17 mouse cellular contexts compared by ENCODE assay signal in the genomic region with DNA sequence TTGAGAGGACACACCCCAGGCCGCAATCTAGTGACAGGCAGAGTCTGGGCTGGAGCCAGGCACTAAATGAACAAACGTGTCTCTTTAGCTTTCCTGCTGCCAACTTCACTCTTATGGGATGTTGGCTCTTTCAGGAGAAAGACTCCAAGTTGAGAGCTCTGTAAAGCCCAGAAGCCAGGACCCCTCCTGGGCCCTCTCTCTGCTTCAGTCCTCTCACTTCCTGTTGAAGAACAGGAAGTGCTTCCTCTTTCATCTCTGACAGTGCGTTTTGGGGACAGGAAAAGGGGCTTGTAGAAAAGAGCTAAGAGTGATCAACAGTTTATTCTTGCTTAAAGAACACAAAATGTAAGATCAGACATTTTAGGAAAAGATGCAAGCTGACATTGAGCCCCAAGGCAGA. TPM values are rescaled to one million over a fixed set of nuclear protein-coding genes. Genes with fewer than 3 reads are reported as not detected.
DNase-seq lines count a peak whose midpoint lies in the region; ATAC-seq and TF ChIP-seq lines count a peak whose summit lies in the region.
"Had no signal": no experiment of that assay in that cellular context is flagged by ENCODE, and none has a peak within 500 bp of the region (broad histone marks: within the 10 kb centered on the region; RNA-seq: fewer than 3 reads in every experiment).

No protein-coding gene starts in this region.

- no peak overlapping the region for H3K9ac ChIP-seq in lung, postnatal 0 days (replicated peaks; ENCODE audit: low read depth)
- H3K9ac ChIP-seq: forebrain, postnatal 0 days; heart, embryonic 13.5 days; hindbrain, embryonic 14.5 days; neural tube, embryonic 12.5 days had no signal

- WGBS in lung, postnatal 0 days, result 21% methylated on average over 3 of the region's 3 CpGs
- 62% methylated on average over 3 of the region's 3 CpGs for WGBS in thymus, adult 2 months

- ATAC-seq in lung, postnatal 0 days, result no peak
- ATAC-seq: forebrain, postnatal 0 days; intestine, embryonic 16.5 days had no signal

- no peaks in the 10 kb centered on the region for H3K36me3 ChIP-seq in lung, postnatal 0 days (ENCODE audit: insufficient read depth, low read length)
- peaks cover 7% of the 10 kb centered on the region; the same call in 1 of the 2 replicates for H3K36me3 ChIP-seq in thymus, adult 2 months (ENCODE audit: control insufficient read depth, insufficient read depth, low read length)
- H3K36me3 ChIP-seq: forebrain, embryonic 10.5 days; heart, embryonic 13.5 days; neural tube, embryonic 12.5 days had no signal

- H3K9me3 ChIP-seq in lung, postnatal 0 days (ENCODE audit: low read length), result no peaks in the 10 kb centered on the region
- H3K9me3 ChIP-seq: forebrain, embryonic 10.5 days; heart, embryonic 13.5 days; neural tube, embryonic 12.5 days had no signal

- no peak for TF ChIP-seq CTCF in lung, postnatal 0 days (IDR thresholded peaks at IDR 0.05)
- TF ChIP-seq CTCF in thymus, adult 2 months (IDR thresholded peaks at IDR 0.05; ENCODE audit: borderline replicate concordance, control insufficient read depth, extremely low read depth, insufficient read depth, low read length, poor library complexity), result no peak

- H3K27ac ChIP-seq in lung, postnatal 0 days (ENCODE audit: low read length), result no peak overlapping the region
- H3K27ac ChIP-seq in thymus, adult 2 months (ENCODE audit: control insufficient read depth, insufficient read depth, low read length), result peak overlapping the region; percentile 98
- H3K27ac ChIP-seq: forebrain, embryonic 10.5 days; heart, embryonic 13.5 days; hindbrain, embryonic 14.5 days; neural tube, embryonic 12.5 days had no signal

- H3K4me3 ChIP-seq in lung, postnatal 0 days (ENCODE audit: low read depth, low read length), result no peak overlapping the region
- no peak overlapping the region for H3K4me3 ChIP-seq in thymus, adult 2 months (ENCODE audit: control insufficient read depth, insufficient read depth, low read length)
- H3K4me3 ChIP-seq: forebrain, embryonic 10.5 days; heart, embryonic 13.5 days; neural tube, embryonic 12.5 days had no signal

- H3K27me3 ChIP-seq in lung, postnatal 0 days (replicated peaks; ENCODE audit: insufficient read depth, low read length), result no peaks in the 10 kb centered on the region
- no peaks in the 10 kb centered on the region for H3K27me3 ChIP-seq in thymus, adult 2 months (ENCODE audit: control insufficient read depth, insufficient read depth, low read length)
- H3K27me3 ChIP-seq: neural tube, embryonic 12.5 days had no signal

- TF ChIP-seq POLR2A in thymus, adult 2 months (IDR thresholded peaks at IDR 0.05; ENCODE audit: control insufficient read depth, extremely low read depth, insufficient read depth, low read length, poor library complexity), result no peak

- H3K4me1 ChIP-seq in lung, postnatal 0 days (ENCODE audit: insufficient read depth, low read depth, low read length), result peaks cover 12% of the 10 kb centered on the region; the same call in 1 of the 2 replicates
- H3K4me1 ChIP-seq in thymus, adult 2 months (replicated peaks; ENCODE audit: control insufficient read depth, insufficient read depth, low read length), result peaks cover 16% of the 10 kb centered on the region
- H3K4me1 ChIP-seq: forebrain, embryonic 10.5 days; neural tube, embryonic 12.5 days had no signal

- H3K4me2 ChIP-seq in lung, postnatal 0 days (replicated peaks; ENCODE audit: low read depth, low read length), result no peak overlapping the region
- H3K4me2 ChIP-seq: heart, embryonic 13.5 days; hindbrain, embryonic 14.5 days; neural tube, embryonic 12.5 days had no signal

- no peak for TF ChIP-seq EP300 in lung, postnatal 0 days (IDR thresholded peaks at IDR 0.05)

- DNase-seq in lung, postnatal 0 days (ENCODE audit: low spot score), result peak; percentile 32
- no peak for DNase-seq in lung, postnatal 25 days (ENCODE audit: low spot score)
- peak; percentile 43 for DNase-seq in T-cell, adult 2 months (ENCODE audit: low spot score)
- peak; percentile 54 for DNase-seq in thymus, adult 2 months
- DNase-seq in layer of hippocampus, adult 9-11 months, result no peak
- no peak for DNase-seq in right cerebral cortex, adult 2 months (ENCODE audit: low spot score in 2 of 2)
- no peak for DNase-seq in adrenal gland, adult (ENCODE audit: inconsistent age in 2 of 2, low spot score in 1 of 2)
- DNase-seq: cerebellum, adult 2 months; forebrain, postnatal 0 days; heart, postnatal 36 days; liver; lung, postnatal 36 days had no signal

RNA-seq across cellular contexts. Expression of gene Etv5, which starts 58.5 kb away (rescaled TPM):
- polyA plus RNA-seq in lung, postnatal 0 days (2015; fragmentation: Nextera tagmentation; extraction: Ambion mirVana), result 76.7 and 78.5 TPM in 2 replicates
- polyA plus RNA-seq in thymus, adult 2 months (2012; rRNA removed), result 7.3 and 8.6 TPM in 2 replicates

Comparison
In these comparisons a context has a peak if more than half of its experiments do, and no peak if none do; other contexts are left out.
1. DNase-seq: peak in lung, postnatal 0 days (single experiment), T-cell, adult 2 months (single experiment) and thymus, adult 2 months (single experiment); none in lung, postnatal 25 days (single experiment), layer of hippocampus, adult 9-11 months (single experiment), right cerebral cortex, adult 2 months (0 of 2) and adrenal gland, adult (0 of 2).